Mouse (Mus musculus) bone marrow, adult 2 months (tissue): Measurements from ENCODE around the gene Pym1.
A peak's percentile ranks its signal among the peaks of the same experiment; 100 is the strongest.

Experiments
- CTCF ChIP-seq: fragments of 200-500 bp; IDR thresholded peaks from 2 replicates; pipeline ENCODE4 v1.5.1; 2011; ENCODE audit warnings: low read length, control low read depth; ENCODE audit not compliant: control insufficient read depth, insufficient read depth
- POLR2A ChIP-seq: fragments of 200-500 bp; IDR thresholded peaks from 2 replicates; pipeline ENCODE4 v1.6.1; 2011; ENCODE audit warnings: low read depth, mild to moderate bottlenecking, control low read depth, low read length, borderline replicate concordance; ENCODE audit not compliant: control insufficient read depth

DNA sequence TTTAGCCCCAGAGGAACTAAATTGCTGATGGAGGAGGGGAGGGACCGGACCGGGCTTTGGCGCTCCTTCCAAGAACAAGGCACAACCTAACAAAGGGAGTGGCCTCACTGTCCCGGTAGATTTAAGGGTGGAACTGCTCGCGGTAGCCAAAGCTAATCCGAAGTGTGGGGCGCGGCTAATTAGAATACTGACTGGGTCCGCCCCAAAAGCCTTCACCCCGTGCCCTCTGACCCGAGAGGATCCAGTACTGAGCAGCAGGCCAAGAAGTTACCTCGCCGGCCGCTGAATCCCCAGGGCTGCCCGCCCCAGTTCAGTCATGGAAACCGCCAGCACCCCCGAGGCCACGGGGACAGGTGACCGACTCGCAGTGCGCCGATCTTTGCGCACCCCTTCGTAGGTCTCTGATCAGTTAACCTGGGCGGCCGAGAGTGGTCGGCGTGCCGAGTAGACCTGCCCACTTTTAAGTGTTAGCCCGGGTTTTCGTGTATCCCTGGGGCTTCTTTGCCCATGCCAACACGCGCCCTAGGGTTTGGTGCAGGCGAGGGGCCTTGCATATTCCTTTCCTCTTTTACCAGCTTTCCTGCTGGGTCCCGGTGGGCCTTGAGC is at the start of gene Pym1:
- TF ChIP-seq CTCF (no peak), POLR2A (peak; percentile 82; the same call in 1 of the 2 replicates)
